Mouse (Mus musculus) layer of hippocampus, postnatal 10 days (tissue): ENCODE measurements at regions not wholly inside any gene's neighbourhood (a gene's known extent, or its start where the extent isn't known, plus 50 kb on each side); places are given as distances from the start of the nearest gene placed in this dataset.
A peak's percentile ranks its signal among the peaks of the same experiment; 100 is the strongest.
"Not testable (repeated sequence)": the region's sequence is repeated elsewhere in the genome, so short reads cannot be mapped to it uniquely, and the experiment has no call there.

Experiments
- DNase-seq, 2 experiments: peaks; one replicate each; pipeline ENCODE4 v3.0.0; 2021; ENCODE audit warnings: low spot score in 2 of 2

- no peak for DNase-seq
Observed at GRCm38 (mm10) chr11:52460190-52460780, 64.1 kb downstream of the 9530068E07Rik start.

GRCm38 (mm10) chr11:52471128-52471527, 74.9 kb downstream of the 9530068E07Rik start:
- DNase-seq, result not testable (repeated sequence)

GRCm38 (mm10) chr11:52480111-52480510, 83.9 kb downstream of the 9530068E07Rik start:
- DNase-seq, result not testable (repeated sequence)

DNA sequence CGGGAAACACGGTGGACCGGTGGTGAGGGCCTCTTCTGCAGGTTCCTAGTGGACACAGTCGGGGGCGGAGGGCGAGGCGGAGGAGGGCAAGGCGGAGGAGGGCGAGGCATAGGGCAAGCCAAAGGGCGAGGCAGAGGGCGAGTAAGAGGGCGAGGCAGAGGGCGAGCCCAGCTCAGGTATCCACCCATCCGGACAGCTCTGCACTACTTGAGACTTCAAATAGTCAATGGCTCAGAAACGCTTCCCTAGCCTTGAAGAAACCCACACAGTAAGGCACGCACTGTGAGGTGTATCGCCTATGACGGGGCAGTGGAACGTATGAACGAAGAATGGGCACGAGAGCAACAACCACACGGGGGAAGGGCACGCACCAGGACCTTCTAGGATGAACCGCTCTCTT, 84.5 kb downstream of the 9530068E07Rik start:
- DNase-seq, result not testable (repeated sequence)

GRCm38 (mm10) chr11:52483534-52483933, 87.3 kb downstream of the 9530068E07Rik start:
- DNase-seq, result not testable (repeated sequence)

- not testable (repeated sequence) for DNase-seq
Observed at GRCm38 (mm10) chr11:52488538-52488937, 92.3 kb downstream of the 9530068E07Rik start.

GRCm38 (mm10) chr11:52493336-52493735, 97.1 kb downstream of the 9530068E07Rik start:
- DNase-seq, result no peak

GRCm38 (mm10) chr11:52496908-52497307, 100.7 kb downstream of the 9530068E07Rik start:
- no peak for DNase-seq

- no peak for DNase-seq
Observed at GRCm38 (mm10) chr11:52502759-52503365, 106.6 kb downstream of the 9530068E07Rik start.

DNA sequence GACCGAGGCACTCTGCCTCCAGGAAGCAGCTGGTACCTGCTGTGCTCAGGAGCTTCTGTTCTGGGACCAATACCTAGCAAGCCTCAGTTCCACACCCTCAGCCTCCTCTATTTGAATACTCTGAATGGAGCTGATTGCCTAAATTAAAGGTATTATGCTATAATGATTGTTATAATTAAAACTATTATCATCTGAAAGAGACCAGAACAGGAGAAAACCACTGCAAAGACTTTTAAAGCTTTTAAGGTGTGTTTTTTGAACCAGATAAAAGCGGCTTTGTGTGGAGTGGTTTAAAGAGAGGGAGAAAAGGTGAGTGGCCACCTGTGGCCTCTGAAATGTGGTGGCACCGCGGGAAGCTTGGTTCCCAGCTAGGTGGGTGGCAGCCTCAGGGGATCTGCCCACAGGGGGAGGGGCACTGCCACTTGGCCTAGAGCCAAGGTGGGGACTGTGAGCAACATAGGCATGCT, 115.6 kb downstream of the 9530068E07Rik start:
- no peak for DNase-seq

DNA sequence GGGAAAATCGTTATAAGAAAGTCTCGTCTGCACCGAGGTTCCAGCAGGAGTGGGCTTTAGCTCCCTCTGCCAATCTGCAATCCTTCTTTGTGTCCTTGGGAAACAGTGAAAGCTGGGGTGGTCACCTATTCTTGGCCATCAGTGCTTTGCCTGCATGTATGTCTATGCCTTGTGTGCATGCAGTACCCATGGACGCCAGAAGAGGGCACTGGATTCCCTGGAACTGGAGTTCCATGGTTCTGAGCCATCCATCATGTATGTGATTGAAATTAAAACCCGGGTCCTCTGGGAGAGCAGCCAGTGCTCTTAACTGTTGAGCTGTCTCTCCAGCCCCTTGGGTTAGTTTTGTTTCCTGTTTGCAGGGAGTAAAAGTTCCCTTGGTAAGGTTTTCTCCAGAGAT, 121.1 kb downstream of the 9530068E07Rik start:
- DNase-seq, result peak; percentile 32 to 39

GRCm38 (mm10) chr11:52519877-52520276, 123.6 kb downstream of the 9530068E07Rik start:
- DNase-seq, result no peak

- peak; percentile 74 to 76 for DNase-seq
Observed at GRCm38 (mm10) chr11:52521879-52522278, 125.7 kb downstream of the 9530068E07Rik start.

DNA sequence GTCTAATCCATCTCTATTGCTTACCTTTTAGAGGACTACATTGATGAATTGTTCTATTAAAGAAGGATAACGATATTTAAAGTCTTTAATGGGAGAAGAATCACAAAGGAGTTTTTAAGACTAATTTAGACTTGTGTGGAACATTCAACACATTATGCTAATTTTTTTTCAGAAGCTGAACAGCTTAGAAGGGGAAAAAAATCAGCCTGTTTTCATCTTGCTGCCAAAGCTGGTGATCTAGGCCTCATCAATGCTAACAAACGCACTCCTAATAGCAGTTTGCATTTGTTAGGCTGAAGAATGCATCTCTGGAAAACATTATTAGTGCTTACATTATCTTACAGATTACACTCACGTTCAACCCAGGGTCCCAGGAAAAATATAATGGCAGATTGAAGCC, 126.2 kb downstream of the 9530068E07Rik start:
- DNase-seq, result no peak

DNA sequence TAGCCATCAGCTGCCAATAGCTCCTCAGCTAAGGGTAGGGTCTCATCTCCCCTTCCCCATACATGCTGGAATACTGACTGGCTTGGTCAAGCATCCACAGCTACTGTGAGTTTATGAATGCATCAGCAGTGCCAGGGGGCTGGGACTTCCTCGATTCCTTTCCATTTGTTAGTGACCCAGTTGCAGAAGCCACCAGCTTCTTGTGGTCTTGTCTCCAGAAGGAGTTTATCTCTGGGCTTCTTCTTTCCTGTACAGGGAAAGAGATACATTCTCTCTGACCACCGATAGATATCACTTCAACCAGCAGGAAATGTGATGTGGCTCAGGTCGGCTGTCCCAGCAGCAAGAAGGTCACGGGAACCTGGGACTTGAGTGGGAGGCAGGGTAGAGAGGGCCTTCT, 127.0 kb downstream of the 9530068E07Rik start:
- no peak for DNase-seq

- no peak for DNase-seq
Observed at GRCm38 (mm10) chr11:52523671-52524070, 127.4 kb downstream of the 9530068E07Rik start.

- no peak for DNase-seq
Observed at GRCm38 (mm10) chr11:52525446-52525845, 129.2 kb downstream of the 9530068E07Rik start.

DNA sequence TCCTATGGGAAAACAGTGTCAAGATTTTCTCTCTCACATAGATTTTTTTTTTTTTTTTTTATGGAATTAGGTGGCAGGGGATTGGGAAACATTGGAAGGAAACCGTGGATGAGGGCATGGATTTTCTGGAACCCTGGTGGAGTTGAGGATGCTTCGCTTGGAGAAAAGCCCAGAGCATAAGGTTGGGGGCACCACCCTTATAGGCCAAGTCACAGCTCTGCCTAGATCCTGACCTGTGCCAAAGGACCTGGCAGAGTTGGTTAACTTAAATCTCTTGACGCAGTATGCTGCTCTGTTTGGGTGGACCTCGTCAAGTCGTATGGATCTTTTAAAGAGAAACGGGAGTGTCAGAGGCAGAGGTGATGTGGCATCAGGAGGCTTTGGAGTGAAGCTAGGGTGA, 130.1 kb downstream of the 9530068E07Rik start:
- no peak for DNase-seq

- no peak for DNase-seq
Observed at GRCm38 (mm10) chr11:52533379-52533778, 137.2 kb downstream of the 9530068E07Rik start.

DNA sequence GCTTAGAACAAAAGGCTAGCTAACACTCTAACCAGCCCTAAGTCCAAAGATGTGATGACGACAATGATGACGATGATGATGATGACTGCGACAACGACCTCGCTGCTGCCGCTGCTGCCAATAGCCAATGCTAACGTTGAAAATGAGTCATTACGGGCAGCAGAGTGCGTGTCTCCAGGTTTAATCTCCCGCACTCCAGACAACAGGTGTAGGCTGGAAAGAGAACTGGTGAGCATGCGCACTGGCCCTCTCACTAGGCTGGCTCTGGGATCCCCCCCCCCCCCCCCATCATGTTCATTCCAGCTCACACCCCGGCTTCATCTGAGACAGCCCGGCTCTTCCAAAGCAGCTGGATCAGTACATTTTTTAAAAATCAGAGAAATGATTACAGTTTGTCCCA, 138.4 kb downstream of the 9530068E07Rik start:
- DNase-seq, result no peak

DNA sequence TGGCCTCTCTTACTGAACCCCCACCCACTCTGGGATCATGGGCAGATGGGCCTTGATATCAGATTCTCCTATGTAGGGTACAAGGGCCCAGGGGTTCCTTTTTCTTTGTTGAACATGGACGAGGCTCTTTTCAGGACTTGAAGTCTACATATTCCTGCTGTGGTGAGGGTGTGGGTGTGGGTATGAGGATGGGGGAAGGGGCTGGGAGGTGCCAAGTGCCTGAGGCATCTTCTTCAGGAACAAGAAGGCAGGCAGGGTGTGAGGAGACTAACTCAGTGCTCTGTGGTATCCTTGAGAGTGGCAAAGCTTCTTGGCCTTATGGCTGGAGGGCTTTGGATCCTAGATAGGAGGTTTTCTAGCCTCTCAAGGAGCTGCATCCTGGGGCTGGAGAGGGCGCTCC, 140.0 kb downstream of the 9530068E07Rik start:
- DNase-seq, result no peak

- DNase-seq, result peak; percentile 26 to 34
Observed at GRCm38 (mm10) chr11:52536841-52537240, 140.6 kb downstream of the 9530068E07Rik start.
